ENCODE assay signal across 8 mouse cellular contexts in the genomic region with DNA sequence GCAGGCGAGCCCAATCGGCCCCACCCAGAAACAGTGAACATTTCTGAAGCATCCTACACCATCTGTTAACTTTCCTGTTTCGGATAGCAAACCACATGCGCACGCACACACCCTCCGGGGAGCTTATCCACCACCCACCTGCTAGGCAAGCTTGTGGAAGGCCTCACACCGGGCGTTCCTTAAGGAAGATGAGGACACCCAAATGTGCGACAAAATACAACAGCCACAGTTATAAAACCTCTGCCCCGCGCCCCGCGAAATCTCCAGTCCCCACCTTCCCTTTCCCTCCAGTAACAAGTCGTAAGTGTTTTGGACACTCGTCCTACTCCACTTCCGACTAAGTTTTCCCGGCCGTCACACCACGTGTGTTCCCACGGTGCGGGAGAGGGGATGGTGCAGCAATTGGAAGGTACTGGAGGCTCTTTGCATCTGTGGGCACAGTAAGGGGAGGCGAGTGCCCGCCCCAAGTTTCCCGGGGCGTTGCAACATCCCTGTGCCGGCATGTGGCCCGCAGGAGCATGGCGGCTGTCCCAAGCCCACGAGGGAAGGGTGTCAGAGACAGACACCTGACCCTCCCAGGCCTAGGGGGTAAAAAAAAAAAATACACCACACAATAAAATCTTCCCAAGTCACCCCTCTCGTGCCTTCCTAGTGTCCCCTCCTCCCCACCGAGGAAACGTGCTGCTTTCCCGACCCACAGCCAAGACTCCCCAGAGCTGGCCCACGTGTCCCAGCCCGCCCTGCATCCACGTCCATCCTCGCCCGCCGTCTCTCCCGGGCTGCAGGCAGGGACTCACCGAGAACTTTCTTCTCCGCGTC. TPM values are rescaled to one million over a fixed set of nuclear protein-coding genes. Genes with fewer than 3 reads are reported as not detected.
DNase-seq lines count a peak whose midpoint lies in the region; ATAC-seq lines count a peak whose summit lies in the region.

No protein-coding gene starts in this region.

- H3K27me3 ChIP-seq in hindbrain, embryonic 11.5 days (ENCODE audit: control insufficient read depth, insufficient read depth, low read length), result no peaks in the 10 kb centered on the region

- H3K4me3 ChIP-seq in hindbrain, embryonic 11.5 days (ENCODE audit: low read depth, low read length), result peak overlapping the region; percentile 66

- H3K4me2 ChIP-seq in hindbrain, embryonic 11.5 days (replicated peaks; ENCODE audit: low read depth, low read length), result peak overlapping the region; percentile 86

- ATAC-seq in hindbrain, embryonic 11.5 days (ENCODE audit: low FRiP score), result peak; percentile 57

- H3K9me3 ChIP-seq in hindbrain, embryonic 11.5 days (ENCODE audit: control insufficient read depth, low read length), result no peaks in the 10 kb centered on the region

- under 1% methylated on average over 41 of the region's 43 CpGs for WGBS in hindbrain, embryonic 11.5 days

- no peaks in the 10 kb centered on the region for H3K4me1 ChIP-seq in hindbrain, embryonic 11.5 days (replicated peaks; ENCODE audit: control insufficient read depth, insufficient read depth, low read length)

- H3K27ac ChIP-seq in hindbrain, embryonic 11.5 days (ENCODE audit: low read depth, low read length), result peak overlapping the region; percentile 65

- peak; percentile 79 for DNase-seq in Muller cell, postnatal 12 days (ENCODE audit: inconsistent ontology term)
- peak; percentile 54 for DNase-seq in cerebellum, adult 8-10 months
- DNase-seq in frontal cortex, adult 2 months (ENCODE audit: extremely low spot score in 1 of 2, low spot score in 1 of 2), result peak; percentile 74 to 85
- DNase-seq in hindbrain, embryonic 11.5 days (ENCODE audit: low spot score), result peak; percentile 64
- DNase-seq in layer of hippocampus, postnatal 36 days, result peak; percentile 62 to 70
- DNase-seq in lung, postnatal 25 days (ENCODE audit: low spot score), result peak; percentile 56
- peak; percentile 52 for DNase-seq in retina, embryonic 14.5 days (ENCODE audit: low spot score)
- DNase-seq in thymus, postnatal 4 days, result peak; percentile 49

- no peaks in the 10 kb centered on the region for H3K36me3 ChIP-seq in hindbrain, embryonic 11.5 days (ENCODE audit: control insufficient read depth, insufficient read depth, low read length)

- peak overlapping the region; percentile 85 for H3K9ac ChIP-seq in hindbrain, embryonic 11.5 days (ENCODE audit: low read depth, low read length)

RNA-seq across cellular contexts. Expression of gene Ybx3, which starts 0.8 kb away (rescaled TPM):
- polyA plus RNA-seq in frontal cortex, adult 2 months (2012; rRNA removed), result 70.5 and 75.2 TPM in 2 replicates
- polyA plus RNA-seq in hindbrain, embryonic 11.5 days (2014; fragmentation: Nextera tagmentation; extraction: Ambion mirVana), result 34.4 and 38.8 TPM in 2 replicates
- 10 to 100 TPM; 41.3 to 42.9 TPM for total RNA-seq in layer of hippocampus, postnatal 36 days (2021)

RNA-seq across cellular contexts. Expression of gene Styk1, which starts 34.0 kb away (rescaled TPM):
- 0.44 TPM in 2 replicates for polyA plus RNA-seq in frontal cortex, adult 2 months (2012; rRNA removed)
- 1.1 TPM in 2 replicates for polyA plus RNA-seq in hindbrain, embryonic 11.5 days (2014; fragmentation: Nextera tagmentation; extraction: Ambion mirVana)
- total RNA-seq in layer of hippocampus, postnatal 36 days (2021), result under 1 TPM; 0.51 to 0.52 TPM

Comparison
In these comparisons a context has a peak if more than half of its experiments do, and no peak if none do; other contexts are left out.
1. Peak in every context shown above with its lines: DNase-seq, ATAC-seq, H3K4me3 ChIP-seq and H3K27ac ChIP-seq.